ENCODE assay signal across 14 mouse cellular contexts in genomic region chr10:80697812-80698211, GRCm38 (mm10). TPM values are rescaled to one million over a fixed set of nuclear protein-coding genes. Genes with fewer than 3 reads are reported as not detected.
DNase-seq lines count a peak whose midpoint lies in the region; ATAC-seq lines count a peak whose summit lies in the region.
"Had no signal": no experiment of that assay in that cellular context is flagged by ENCODE, and none has a peak within 500 bp of the region (broad histone marks: within the 10 kb centered on the region; RNA-seq: fewer than 3 reads in every experiment).

No protein-coding gene starts in this region.

- peak; percentile 67 to 69 for DNase-seq in cerebellum, postnatal 10 days
- DNase-seq in lung, postnatal 25 days (ENCODE audit: low spot score): no peak
- DNase-seq in embryonic facial prominence, embryonic 14.5 days (ENCODE audit: low spot score): no peak
- peak; percentile 34 for DNase-seq in naive thymus-derived CD4-positive, alpha-beta T cell, adult 2 months (ENCODE audit: low read depth)
- DNase-seq in B cell, adult 2 months: no peak
- no peak for DNase-seq in kidney, adult 8-10 months
- DNase-seq: kidney, adult 9 months; layer of hippocampus, postnatal 36 days; right cerebral cortex, postnatal 14 days had no signal

- no peaks in the 10 kb centered on the region for H3K36me3 ChIP-seq in lung, embryonic 16.5 days (ENCODE audit: control insufficient read depth, insufficient read depth, low read length)
- H3K36me3 ChIP-seq in embryonic facial prominence, embryonic 14.5 days (ENCODE audit: control insufficient read depth, insufficient read depth, low read length): peaks cover 22% of the 10 kb centered on the region

- no peak overlapping the region for H3K27ac ChIP-seq in lung, embryonic 16.5 days (ENCODE audit: low read length)
- no peak overlapping the region for H3K27ac ChIP-seq in embryonic facial prominence, embryonic 14.5 days (replicated peaks; ENCODE audit: low read depth, low read length)
- H3K27ac ChIP-seq: embryonic facial prominence, embryonic 15.5 days had no signal

- no peak overlapping the region for H3K4me2 ChIP-seq in lung, embryonic 16.5 days (ENCODE audit: low read depth, low read length)
- H3K4me2 ChIP-seq in embryonic facial prominence, embryonic 14.5 days (ENCODE audit: low read depth, low read length): no peak overlapping the region
- H3K4me2 ChIP-seq: embryonic facial prominence, embryonic 15.5 days had no signal

- no peak for ATAC-seq in cerebellum, adult (ENCODE audit: insufficient number of reproducible peaks, low FRiP score, low TSS enrichment)
- ATAC-seq in lung, embryonic 16.5 days (ENCODE audit: low read depth): no peak
- no peak for ATAC-seq in embryonic facial prominence, embryonic 14.5 days (ENCODE audit: low read depth)
- ATAC-seq: lung, postnatal 0 days had no signal

- no peaks in the 10 kb centered on the region for H3K27me3 ChIP-seq in lung, embryonic 16.5 days (ENCODE audit: control insufficient read depth, insufficient read depth, low read depth, low read length)
- H3K27me3 ChIP-seq in embryonic facial prominence, embryonic 14.5 days (replicated peaks; ENCODE audit: control insufficient read depth, insufficient read depth, low read length): no peaks in the 10 kb centered on the region
- H3K27me3 ChIP-seq: embryonic facial prominence, embryonic 15.5 days had no signal

- H3K9ac ChIP-seq in lung, embryonic 16.5 days (ENCODE audit: low read length): 0 out of 2 replicates have a peak overlapping the region, but pooled peaks have one; percentile 16
- H3K9ac ChIP-seq in embryonic facial prominence, embryonic 14.5 days (ENCODE audit: low read depth, low read length): peak overlapping the region; percentile 19; the same call in 1 of the 2 replicates
- H3K9ac ChIP-seq: embryonic facial prominence, embryonic 15.5 days had no signal

- H3K4me3 ChIP-seq in lung, embryonic 16.5 days (ENCODE audit: low read length): no peak overlapping the region
- H3K4me3 ChIP-seq in embryonic facial prominence, embryonic 14.5 days (ENCODE audit: low read depth, low read length): no peak overlapping the region
- H3K4me3 ChIP-seq: embryonic facial prominence, embryonic 15.5 days; myocyte had no signal

- no peaks in the 10 kb centered on the region for H3K9me3 ChIP-seq in lung, embryonic 16.5 days (ENCODE audit: control insufficient read depth, low read length)
- H3K9me3 ChIP-seq in embryonic facial prominence, embryonic 14.5 days (ENCODE audit: control insufficient read depth, low read length): no peaks in the 10 kb centered on the region
- H3K9me3 ChIP-seq: embryonic facial prominence, embryonic 15.5 days had no signal

- H3K4me1 ChIP-seq in lung, embryonic 16.5 days (replicated peaks; ENCODE audit: control insufficient read depth, insufficient read depth, low read length): peaks cover 36% of the 10 kb centered on the region
- H3K4me1 ChIP-seq in embryonic facial prominence, embryonic 14.5 days (ENCODE audit: control insufficient read depth, insufficient read depth, low read length): peaks cover 10% of the 10 kb centered on the region

- 76% methylated on average over 9 of the region's 9 CpGs for WGBS in lung, embryonic 16.5 days
- 81% methylated on average over 9 of the region's 9 CpGs for WGBS in embryonic facial prominence, embryonic 14.5 days

RNA-seq across cellular contexts. Expression of gene Mob3a, which starts 4.0 kb away (rescaled TPM):
- 42.3 and 45.7 TPM in 2 replicates for polyA plus RNA-seq in lung, embryonic 16.5 days (2015; fragmentation: Nextera tagmentation; extraction: Ambion mirVana)
- 31.2 and 37.0 TPM in 2 replicates for polyA plus RNA-seq in embryonic facial prominence, embryonic 14.5 days (2014; fragmentation: Nextera tagmentation; extraction: Ambion mirVana)

RNA-seq across cellular contexts. Expression of gene Izumo4, which starts 4.2 kb away (rescaled TPM):
- polyA plus RNA-seq in lung, embryonic 16.5 days (2015; fragmentation: Nextera tagmentation; extraction: Ambion mirVana): 23.6 and 26.8 TPM in 2 replicates
- polyA plus RNA-seq in embryonic facial prominence, embryonic 14.5 days (2014; fragmentation: Nextera tagmentation; extraction: Ambion mirVana): 10.3 and 14.4 TPM in 2 replicates

RNA-seq across cellular contexts. Expression of gene Mknk2, which starts 19.9 kb away (rescaled TPM):
- 66.3 and 82.1 TPM in 2 replicates for polyA plus RNA-seq in lung, embryonic 16.5 days (2015; fragmentation: Nextera tagmentation; extraction: Ambion mirVana)
- polyA plus RNA-seq in embryonic facial prominence, embryonic 14.5 days (2014; fragmentation: Nextera tagmentation; extraction: Ambion mirVana): 84.6 and 86.7 TPM in 2 replicates

RNA-seq across cellular contexts. Expression of gene Btbd2, which starts 40.9 kb away (rescaled TPM):
- polyA plus RNA-seq in lung, embryonic 16.5 days (2015; fragmentation: Nextera tagmentation; extraction: Ambion mirVana): 15.3 and 33.2 TPM in 2 replicates
- 71.6 and 81.2 TPM in 2 replicates for polyA plus RNA-seq in embryonic facial prominence, embryonic 14.5 days (2014; fragmentation: Nextera tagmentation; extraction: Ambion mirVana)

RNA-seq across cellular contexts. Expression of gene Ap3d1, which starts 44.3 kb away (rescaled TPM):
- polyA plus RNA-seq in lung, embryonic 16.5 days (2015; fragmentation: Nextera tagmentation; extraction: Ambion mirVana): 59.6 and 59.9 TPM in 2 replicates
- polyA plus RNA-seq in embryonic facial prominence, embryonic 14.5 days (2014; fragmentation: Nextera tagmentation; extraction: Ambion mirVana): 67.6 and 75.8 TPM in 2 replicates

Comparison
In these comparisons a context has a peak if more than half of its experiments do, and no peak if none do; other contexts are left out.
1. DNase-seq: peak in cerebellum, postnatal 10 days (2 of 2) and naive thymus-derived CD4-positive, alpha-beta T cell, adult 2 months (single experiment); none in lung, postnatal 25 days (single experiment), embryonic facial prominence, embryonic 14.5 days (single experiment), B cell, adult 2 months (0 of 2) and kidney, adult 8-10 months (0 of 2).